In the genomic region with DNA sequence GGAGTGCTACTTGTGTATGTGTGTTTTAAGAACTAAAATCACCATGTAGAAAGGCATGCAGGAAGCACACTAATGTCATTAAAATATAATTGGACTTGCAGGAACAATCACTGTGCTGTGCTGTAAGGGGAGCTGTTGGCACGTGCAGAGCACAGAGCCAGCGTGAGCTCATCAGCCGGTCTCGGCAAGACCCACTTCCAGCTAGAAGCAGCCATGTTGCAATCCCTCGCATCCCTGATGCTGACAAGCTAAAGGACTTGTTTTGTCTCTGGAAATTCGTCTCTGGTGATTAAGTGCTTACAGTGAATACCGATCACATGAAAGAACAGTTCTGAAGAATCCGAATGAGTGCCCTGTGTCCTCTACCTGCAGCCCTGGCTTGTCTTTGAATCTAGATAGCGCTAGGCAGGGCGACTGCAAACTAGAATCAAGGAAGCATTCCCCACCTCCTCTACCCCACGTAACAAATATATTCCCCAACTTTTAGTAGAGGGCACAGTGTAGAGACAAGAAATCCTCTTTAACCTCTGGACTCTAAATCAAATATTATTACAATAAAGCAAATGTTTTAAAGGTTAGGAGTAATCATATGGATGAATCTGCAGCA, we compare ENCODE assay signal across 8 mouse cellular contexts.
A peak's percentile ranks its signal among the peaks of the same experiment; 100 is the strongest.
DNase-seq lines count a peak whose midpoint lies in the region; ATAC-seq lines count a peak whose summit lies in the region.

No protein-coding gene starts in this region.

- peak overlapping the region; percentile 39 for H3K4me2 ChIP-seq in forebrain, embryonic 13.5 days
- H3K4me2 ChIP-seq in hindbrain, embryonic 15.5 days, result peak overlapping the region; percentile 41
- no peak overlapping the region for H3K4me2 ChIP-seq in stomach, embryonic 15.5 days

- no peak overlapping the region; the same call in 1 of the 2 replicates for H3K9ac ChIP-seq in forebrain, embryonic 13.5 days
- H3K9ac ChIP-seq in hindbrain, embryonic 15.5 days, result no peak overlapping the region
- no peak overlapping the region for H3K9ac ChIP-seq in stomach, embryonic 15.5 days

- no peaks in the 10 kb centered on the region for H3K36me3 ChIP-seq in forebrain, embryonic 13.5 days (ENCODE audit: poor library complexity, severe bottlenecking)
- H3K36me3 ChIP-seq in hindbrain, embryonic 15.5 days, result no peaks in the 10 kb centered on the region
- no peaks in the 10 kb centered on the region for H3K36me3 ChIP-seq in stomach, embryonic 15.5 days

- 34% methylated on average over 11 of the region's 11 CpGs for WGBS in forebrain, embryonic 13.5 days
- 40% methylated on average over 11 of the region's 11 CpGs for WGBS in hindbrain, embryonic 15.5 days
- WGBS in stomach, embryonic 15.5 days, result 50% methylated on average over 11 of the region's 11 CpGs

- H3K4me3 ChIP-seq in forebrain, embryonic 13.5 days, result 0 out of 2 replicates have a peak overlapping the region, but pooled peaks have one; percentile 12
- H3K4me3 ChIP-seq in hindbrain, embryonic 15.5 days, result no peak overlapping the region
- no peak overlapping the region for H3K4me3 ChIP-seq in stomach, embryonic 15.5 days (replicated peaks)

- H3K4me1 ChIP-seq in forebrain, embryonic 13.5 days, result peaks cover 6% of the 10 kb centered on the region; the same call in 1 of the 2 replicates
- H3K4me1 ChIP-seq in hindbrain, embryonic 15.5 days (replicated peaks), result 0 out of 2 replicates have a peak, but pooled peaks cover 9% of the 10 kb centered on the region
- H3K4me1 ChIP-seq in stomach, embryonic 15.5 days, result no peaks in the 10 kb centered on the region

- ATAC-seq in cerebellum, adult (ENCODE audit: insufficient number of reproducible peaks, low FRiP score, low TSS enrichment), result peak; percentile 90
- peak; percentile 100 for ATAC-seq in forebrain, embryonic 13.5 days
- ATAC-seq in hindbrain, embryonic 15.5 days (ENCODE audit: low FRiP score, low read depth), result peak; percentile 98
- ATAC-seq in stomach, embryonic 15.5 days (ENCODE audit: insufficient read depth, low FRiP score, low read depth), result peak; percentile 73
- ATAC-seq in inflammation-experienced regulatory T-cells, adult 6 months, result no peak

- DNase-seq in ES-CJ7 (ENCODE audit: low read depth, low spot score), result peak; percentile 26
- peak; percentile 73 to 81 for DNase-seq in layer of hippocampus, postnatal 14 days (ENCODE audit: low spot score in 2 of 2)
- DNase-seq in lung, postnatal 36 days, result peak; percentile 52

- no peaks in the 10 kb centered on the region for H3K9me3 ChIP-seq in forebrain, embryonic 13.5 days (replicated peaks)
- H3K9me3 ChIP-seq in hindbrain, embryonic 15.5 days, result no peaks in the 10 kb centered on the region
- no peaks in the 10 kb centered on the region for H3K9me3 ChIP-seq in stomach, embryonic 15.5 days

- H3K27ac ChIP-seq in forebrain, embryonic 13.5 days, result peak overlapping the region; percentile 52; the same call in 1 of the 2 replicates
- peak overlapping the region; percentile 83 for H3K27ac ChIP-seq in hindbrain, embryonic 15.5 days (replicated peaks)
- H3K27ac ChIP-seq in stomach, embryonic 15.5 days, result no peak overlapping the region

- H3K27me3 ChIP-seq in forebrain, embryonic 13.5 days, result no peaks in the 10 kb centered on the region
- no peaks in the 10 kb centered on the region for H3K27me3 ChIP-seq in hindbrain, embryonic 15.5 days
- H3K27me3 ChIP-seq in stomach, embryonic 15.5 days (replicated peaks), result no peaks in the 10 kb centered on the region

Comparison
In these comparisons a context has a peak if more than half of its experiments do, and no peak if none do; other contexts are left out.
1. DNase-seq: peak in every context shown above with its lines; median percentile 77 in layer of hippocampus, postnatal 14 days; 52 in lung, postnatal 36 days; 26 in ES-CJ7.